Mouse (Mus musculus): Measurements from ENCODE around the gene Pdk2. TPM values are rescaled to one million over a fixed set of nuclear protein-coding genes. Genes with fewer than 3 reads are reported as not detected.

Pdk2 gene
- 100 to 1,000 TPM; 137 to 142 TPM for total RNA-seq (2021)
- long read RNA-seq, transcript Pdk2-201 (11 exons, 2,246 nt): major isoform, 294 of 329 reads
- long read RNA-seq, partial matches to known transcripts: 11 of 329 reads
- long read RNA-seq, other reads (novel, unspliced or antisense): 24 of 329 reads

DNA sequence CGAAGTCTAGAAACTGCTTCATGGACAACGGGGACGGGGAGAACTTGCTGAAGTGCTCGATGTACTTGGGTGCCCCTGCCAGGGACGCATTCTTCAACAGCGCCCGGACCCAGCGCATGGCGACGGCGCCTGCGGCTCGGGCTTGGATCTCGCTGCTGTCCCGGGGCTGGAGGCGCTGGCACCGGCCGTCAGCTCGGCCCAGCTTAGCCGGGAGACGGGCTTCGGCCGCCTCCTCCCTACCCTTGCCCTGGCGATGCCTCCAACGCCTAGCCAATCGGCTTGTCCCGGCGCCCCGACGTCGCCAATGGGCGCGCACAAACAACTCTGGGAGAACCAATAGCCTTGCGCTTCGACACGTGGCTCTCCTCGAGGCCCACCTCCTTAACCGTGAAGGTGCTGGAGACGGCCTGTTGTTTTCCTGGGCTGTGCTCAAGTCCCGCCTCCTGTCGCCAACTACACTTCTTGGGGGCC, at the start of gene Pdk2:
Gene Pdk2, minus strand, starts transcription at position 216 of the 471 bp plus-strand sequence.
- DNase-seq (ENCODE audit: low spot score in 2 of 2): peak; percentile 97 to 98

GRCm38 (mm10) chr11:95088857-95089779, 48.0 kb upstream of the Pdk2 start:
- DNase-seq (ENCODE audit: low spot score in 2 of 2): no peak

- DNase-seq (ENCODE audit: low spot score in 2 of 2): no peak
Measured at GRCm38 (mm10) chr11:95088286-95088685, 47.1 kb upstream of the Pdk2 start.

- no peak for DNase-seq (ENCODE audit: low spot score in 2 of 2)
Measured at GRCm38 (mm10) chr11:95087301-95088228, 46.4 kb upstream of the Pdk2 start.

DNA sequence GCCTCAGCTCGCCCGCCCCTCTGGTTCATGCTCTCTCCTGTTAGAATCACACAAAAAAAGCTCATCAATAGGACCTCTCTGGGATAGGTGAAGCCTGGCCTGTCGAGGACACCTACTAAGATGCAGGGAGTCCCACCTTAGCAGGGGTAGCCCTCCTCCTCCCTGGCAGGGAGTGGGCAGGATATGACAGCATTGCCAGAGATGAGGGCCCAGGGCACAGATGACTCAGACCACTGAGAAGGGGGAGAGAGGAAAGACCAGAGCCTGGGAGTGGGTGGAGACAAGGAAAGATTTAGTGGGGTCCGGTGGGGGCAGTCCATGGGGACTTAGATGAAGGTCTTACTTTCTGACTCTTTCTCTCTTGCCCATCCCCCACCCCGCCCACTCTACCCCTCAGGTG, 45.1 kb upstream of the Pdk2 start:
- no peak for DNase-seq (ENCODE audit: low spot score in 2 of 2)

- DNase-seq (ENCODE audit: low spot score in 2 of 2): no peak
Measured at GRCm38 (mm10) chr11:95085710-95086109, 44.6 kb upstream of the Pdk2 start.

- DNase-seq (ENCODE audit: low spot score in 2 of 2): no peak
Measured at GRCm38 (mm10) chr11:95084811-95085382, 43.7 kb upstream of the Pdk2 start.

DNA sequence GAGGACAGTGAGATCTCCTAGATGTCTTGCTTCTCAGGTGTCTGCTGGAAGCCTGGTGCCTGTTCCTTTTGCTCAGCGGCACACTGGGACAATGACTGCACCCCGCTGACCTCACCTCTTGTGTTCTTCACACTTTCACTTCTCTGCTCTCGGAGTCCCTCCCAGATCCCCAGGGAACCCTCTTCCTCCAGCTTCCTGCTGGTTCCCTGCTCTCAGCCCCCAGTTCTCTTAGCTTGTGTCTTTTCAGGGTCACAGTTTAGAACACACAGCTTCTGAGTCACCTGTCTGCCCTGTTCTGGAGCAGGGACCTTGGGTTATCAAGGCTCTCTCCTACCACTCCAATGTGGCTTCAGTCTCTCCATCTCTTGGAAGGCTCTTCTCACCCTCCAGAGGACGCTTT, 43.0 kb upstream of the Pdk2 start:
- DNase-seq (ENCODE audit: low spot score in 2 of 2): no peak

DNA sequence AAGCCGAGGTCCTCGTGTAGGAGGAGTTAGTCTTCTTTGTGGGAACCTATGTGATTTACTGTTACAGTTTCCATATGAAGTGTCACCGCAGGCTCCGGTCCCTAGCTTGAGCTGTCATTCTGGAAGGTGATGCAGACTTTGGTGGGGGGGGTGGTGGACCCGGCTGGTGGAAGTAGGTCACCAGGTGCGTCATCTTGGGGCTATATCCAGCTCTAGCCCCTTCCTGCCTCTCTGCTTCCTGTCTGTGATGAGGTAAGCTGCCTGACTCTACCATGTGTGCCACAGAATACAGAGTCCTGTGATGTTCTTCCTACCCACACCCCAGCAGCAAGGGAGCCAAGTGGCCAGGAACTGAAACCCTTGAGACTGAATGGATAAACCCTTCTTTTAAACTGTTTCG, 41.7 kb upstream of the Pdk2 start:
- DNase-seq (ENCODE audit: low spot score in 2 of 2): no peak

- no peak for DNase-seq (ENCODE audit: low spot score in 2 of 2)
Measured at GRCm38 (mm10) chr11:95080783-95081182, 39.6 kb upstream of the Pdk2 start.

DNA sequence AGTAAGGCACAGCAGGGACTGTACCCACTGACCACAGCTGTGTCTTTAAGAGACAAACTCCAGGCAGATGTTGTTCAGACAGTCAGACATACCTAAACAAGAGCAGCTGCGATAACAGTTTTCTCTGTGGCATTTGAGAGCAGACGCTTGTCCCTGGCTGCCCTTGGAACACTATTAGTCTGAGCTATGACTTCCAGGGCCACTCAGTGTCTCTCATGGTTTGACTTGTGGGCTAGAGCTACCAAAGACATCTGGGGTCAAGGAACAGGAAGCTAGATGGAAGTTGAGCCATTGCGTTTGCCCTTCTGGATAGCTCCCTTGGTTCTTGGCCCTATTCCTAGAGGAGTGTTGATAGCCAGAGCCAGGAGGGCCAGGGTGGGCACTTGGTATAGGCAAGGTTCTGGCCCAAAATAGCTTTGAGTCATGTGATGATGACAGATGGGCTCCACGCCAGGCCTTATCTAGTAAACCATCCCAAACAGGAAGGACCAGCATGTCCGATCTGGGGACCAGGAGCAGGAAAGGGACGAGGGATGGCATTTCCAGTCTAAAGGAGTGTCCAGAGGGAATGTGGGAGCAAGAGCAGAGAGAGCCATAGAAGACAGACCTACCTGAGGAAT, 38.2 kb upstream of the Pdk2 start:
- no peak for DNase-seq (ENCODE audit: low spot score in 2 of 2)

GRCm38 (mm10) chr11:95077956-95078355, 36.8 kb upstream of the Pdk2 start:
- no peak for DNase-seq (ENCODE audit: low spot score in 2 of 2)

DNA sequence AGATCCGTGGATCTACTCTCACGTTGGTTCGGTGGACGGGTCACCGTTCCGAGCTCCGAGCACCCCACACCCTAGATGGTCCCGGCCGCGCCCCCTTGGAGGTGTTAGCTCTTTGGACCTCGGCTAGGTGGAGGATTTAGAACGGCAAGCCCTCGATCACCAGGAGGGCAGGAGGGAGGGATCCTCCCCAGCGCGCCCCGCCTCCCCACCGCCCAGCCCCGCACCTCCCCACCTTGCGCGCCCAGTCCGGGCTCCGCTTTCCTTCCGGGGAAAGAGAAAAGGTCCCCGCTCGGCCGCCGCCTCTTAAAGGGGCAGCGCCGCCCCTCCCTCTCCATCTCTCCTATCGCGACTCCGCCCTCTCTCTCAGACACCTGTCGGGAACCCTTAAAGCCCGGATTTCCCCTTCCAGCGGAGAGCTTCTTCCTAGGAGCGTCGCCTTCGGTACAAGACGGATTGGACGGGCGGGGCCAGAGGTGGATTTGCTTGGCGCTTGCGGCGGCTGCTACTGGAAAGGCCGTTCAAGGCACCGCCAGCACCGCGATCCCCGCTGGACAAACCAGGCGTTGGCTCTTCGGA, 35.5 kb upstream of the Pdk2 start, which contains the start of gene Itga3:
Gene Itga3, minus strand, starts transcription at position 266 of the 576 bp plus-strand sequence.
- DNase-seq (ENCODE audit: low spot score in 2 of 2): peak; percentile 9 to 24

GRCm38 (mm10) chr11:95076041-95076535, 34.9 kb upstream of the Pdk2 start:
- peak; percentile 7 to 40 for DNase-seq (ENCODE audit: low spot score in 2 of 2)

- DNase-seq (ENCODE audit: low spot score in 2 of 2): no peak
Measured at GRCm38 (mm10) chr11:95075197-95076040, 34.3 kb upstream of the Pdk2 start.

DNA sequence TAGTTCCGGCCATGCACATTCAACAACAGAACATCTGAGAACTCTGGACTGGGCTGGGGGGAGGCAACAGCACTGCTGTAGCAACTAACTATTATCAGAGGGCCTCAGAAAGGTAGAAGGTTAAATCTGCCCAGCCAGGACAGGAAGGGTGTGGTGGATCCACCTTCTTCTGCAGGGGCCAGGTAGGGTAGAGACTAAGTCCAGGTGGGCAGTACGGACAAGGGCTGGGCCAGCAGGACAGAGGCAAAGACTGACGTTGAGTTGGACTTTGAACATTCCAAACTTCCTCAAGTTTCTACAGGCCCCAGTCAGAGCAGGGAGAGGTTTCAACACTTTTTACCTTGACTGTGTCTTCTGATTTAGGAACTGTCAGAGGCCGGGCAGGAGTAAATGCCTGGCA, 33.5 kb upstream of the Pdk2 start:
- DNase-seq (ENCODE audit: low spot score in 2 of 2): no peak

GRCm38 (mm10) chr11:95073835-95074234, 32.7 kb upstream of the Pdk2 start:
- DNase-seq (ENCODE audit: low spot score in 2 of 2): no peak

- DNase-seq (ENCODE audit: low spot score in 2 of 2): no peak
Measured at GRCm38 (mm10) chr11:95072804-95073203, 31.6 kb upstream of the Pdk2 start.

DNA sequence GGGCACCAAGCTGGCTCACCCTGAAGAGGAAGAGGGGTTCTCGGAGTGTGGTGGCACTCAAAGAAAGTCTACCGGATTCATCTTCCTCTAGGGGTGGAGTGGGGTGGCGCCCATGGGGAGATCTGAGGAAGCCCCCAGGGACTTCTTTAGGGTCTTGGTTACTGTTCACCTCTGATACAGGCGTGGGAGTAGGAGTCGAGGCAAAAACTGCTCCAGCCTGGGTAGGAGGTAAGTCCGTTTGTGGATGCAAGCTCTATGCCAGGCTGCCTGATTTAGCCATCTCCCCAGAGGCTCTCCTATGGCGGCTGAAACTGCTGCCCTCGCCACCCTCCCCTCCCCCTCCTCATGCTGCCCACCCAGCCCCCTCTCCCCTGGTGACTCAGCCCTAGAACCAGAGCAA, 31.0 kb upstream of the Pdk2 start:
- no peak for DNase-seq (ENCODE audit: low spot score in 2 of 2)
